ENCODE assay signal across 22 mouse cellular contexts in genomic region chr12:76675364-76675763, GRCm38 (mm10). TPM values are rescaled to one million over a fixed set of nuclear protein-coding genes. Genes with fewer than 3 reads are reported as not detected.
DNase-seq lines count a peak whose midpoint lies in the region; ATAC-seq and TF ChIP-seq lines count a peak whose summit lies in the region.
"Had no signal": no experiment of that assay in that cellular context is flagged by ENCODE, and none has a peak within 500 bp of the region (broad histone marks: within the 10 kb centered on the region; RNA-seq: fewer than 3 reads in every experiment).

No protein-coding gene starts in this region.

- no peak overlapping the region for H3K9ac ChIP-seq in forebrain, embryonic 14.5 days (ENCODE audit: low read length)
- H3K9ac ChIP-seq in heart, embryonic 15.5 days, result no peak overlapping the region
- H3K9ac ChIP-seq in heart, adult 2 months (ENCODE audit: low read depth, low read length), result no peak overlapping the region
- H3K9ac ChIP-seq in liver, postnatal 0 days (replicated peaks), result peak overlapping the region; percentile 55; the same call in 1 of the 2 replicates
- H3K9ac ChIP-seq: forebrain, embryonic 15.5 days; midbrain, embryonic 15.5 days; neural tube, embryonic 15.5 days had no signal

- H3K36me3 ChIP-seq in forebrain, embryonic 10.5 days (replicated peaks), result no peaks in the 10 kb centered on the region
- no peaks in the 10 kb centered on the region for H3K36me3 ChIP-seq in forebrain, embryonic 14.5 days (ENCODE audit: control insufficient read depth, insufficient read depth, low read length)
- H3K36me3 ChIP-seq in heart, embryonic 15.5 days, result no peaks in the 10 kb centered on the region
- H3K36me3 ChIP-seq in heart, adult 2 months (ENCODE audit: control insufficient read depth, insufficient read depth, low read length), result no peaks in the 10 kb centered on the region
- H3K36me3 ChIP-seq in testis, adult 2 months (ENCODE audit: control insufficient read depth, insufficient read depth, low read length), result no peaks in the 10 kb centered on the region
- H3K36me3 ChIP-seq in liver, postnatal 0 days (replicated peaks; ENCODE audit: insufficient read depth, low read length), result no peaks in the 10 kb centered on the region
- H3K36me3 ChIP-seq: forebrain, embryonic 15.5 days; midbrain, embryonic 15.5 days; neural tube, embryonic 15.5 days had no signal

- H3K4me1 ChIP-seq in forebrain, embryonic 10.5 days, result peaks cover 36% of the 10 kb centered on the region
- no peaks in the 10 kb centered on the region; the same call in 1 of the 2 replicates for H3K4me1 ChIP-seq in forebrain, embryonic 14.5 days (ENCODE audit: control insufficient read depth, insufficient read depth, low read length)
- peaks cover 69% of the 10 kb centered on the region for H3K4me1 ChIP-seq in heart, embryonic 15.5 days (replicated peaks)
- no peaks in the 10 kb centered on the region; the same call in 1 of the 2 replicates for H3K4me1 ChIP-seq in heart, adult 2 months (ENCODE audit: control insufficient read depth, insufficient read depth, low read length)
- H3K4me1 ChIP-seq in testis, adult 2 months (ENCODE audit: control insufficient read depth, insufficient read depth, low read length), result peaks cover 6% of the 10 kb centered on the region
- H3K4me1 ChIP-seq in liver, postnatal 0 days (ENCODE audit: insufficient read depth), result peaks cover 54% of the 10 kb centered on the region
- H3K4me1 ChIP-seq: forebrain, embryonic 15.5 days had no signal

- ATAC-seq in forebrain, embryonic 14.5 days, result no peak
- no peak for ATAC-seq in heart, embryonic 15.5 days (replicated peaks; ENCODE audit: insufficient number of reproducible peaks, insufficient read depth, low FRiP score, low read depth)
- ATAC-seq in liver, postnatal 0 days, result no peak
- ATAC-seq: forebrain, embryonic 15.5 days; hindbrain, postnatal 0 days; intestine, postnatal 0 days; midbrain, embryonic 15.5 days had no signal

- H3K9me3 ChIP-seq in forebrain, embryonic 10.5 days, result no peaks in the 10 kb centered on the region
- no peaks in the 10 kb centered on the region for H3K9me3 ChIP-seq in forebrain, embryonic 14.5 days (replicated peaks; ENCODE audit: control insufficient read depth, low read length)
- H3K9me3 ChIP-seq in heart, embryonic 15.5 days (replicated peaks), result no peaks in the 10 kb centered on the region
- H3K9me3 ChIP-seq in liver, postnatal 0 days (ENCODE audit: low read length), result no peaks in the 10 kb centered on the region
- H3K9me3 ChIP-seq: forebrain, embryonic 15.5 days; midbrain, embryonic 15.5 days; neural tube, embryonic 15.5 days had no signal

- no peaks in the 10 kb centered on the region for H3K79me2 ChIP-seq in heart, adult 2 months (replicated peaks; ENCODE audit: control insufficient read depth, insufficient read depth, low read length)

- WGBS in forebrain, embryonic 10.5 days, result 49% methylated on average over 5 of the region's 5 CpGs
- WGBS in forebrain, embryonic 14.5 days, result 35% methylated on average over 5 of the region's 5 CpGs
- WGBS in heart, embryonic 15.5 days, result 67% methylated on average over 5 of the region's 5 CpGs
- 67% methylated on average over 5 of the region's 5 CpGs for WGBS in heart, adult 2 months
- 56% methylated on average over 5 of the region's 5 CpGs for WGBS in liver, postnatal 0 days (ENCODE audit: insufficient replicate concordance)

- no peak overlapping the region for H3K4me2 ChIP-seq in forebrain, embryonic 14.5 days (ENCODE audit: low read length)
- H3K4me2 ChIP-seq in heart, embryonic 15.5 days, result no peak overlapping the region
- H3K4me2 ChIP-seq in liver, postnatal 0 days (ENCODE audit: low read depth, low read length), result peak overlapping the region; percentile 60
- H3K4me2 ChIP-seq: forebrain, embryonic 15.5 days; midbrain, embryonic 15.5 days; neural tube, embryonic 15.5 days had no signal

- H3K27me3 ChIP-seq in forebrain, embryonic 10.5 days (ENCODE audit: poor library complexity, severe bottlenecking), result no peaks in the 10 kb centered on the region
- no peaks in the 10 kb centered on the region for H3K27me3 ChIP-seq in forebrain, embryonic 14.5 days (replicated peaks; ENCODE audit: control insufficient read depth, insufficient read depth, low read length)
- H3K27me3 ChIP-seq in heart, embryonic 15.5 days, result no peaks in the 10 kb centered on the region
- H3K27me3 ChIP-seq in heart, adult 2 months (ENCODE audit: control insufficient read depth, insufficient read depth, low read length), result no peaks in the 10 kb centered on the region
- H3K27me3 ChIP-seq in testis, adult 2 months (ENCODE audit: control insufficient read depth, insufficient read depth, low read length), result no peaks in the 10 kb centered on the region
- H3K27me3 ChIP-seq in liver, postnatal 0 days (ENCODE audit: insufficient read depth, low read length), result no peaks in the 10 kb centered on the region
- H3K27me3 ChIP-seq: forebrain, embryonic 15.5 days; midbrain, embryonic 15.5 days; neural tube, embryonic 15.5 days had no signal

- no peak for TF ChIP-seq CTCF in heart, adult 2 months (IDR thresholded peaks at IDR 0.05)
- no peak for TF ChIP-seq CTCF in testis, adult 2 months (IDR thresholded peaks at IDR 0.05; ENCODE audit: control insufficient read depth, insufficient read depth, insufficient replicate concordance, low read depth, low read length)
- no peak for TF ChIP-seq CTCF in liver, postnatal 0 days (IDR thresholded peaks at IDR 0.05; ENCODE audit: low read depth)

- no peak for TF ChIP-seq POLR2A in heart, adult 2 months (IDR thresholded peaks at IDR 0.05; ENCODE audit: insufficient read depth, low read depth, low read length)
- TF ChIP-seq POLR2A in testis, adult 2 months (IDR thresholded peaks at IDR 0.05; ENCODE audit: control insufficient read depth, low read depth, low read length), result no peak

- no peak for DNase-seq in forebrain, embryonic 10.5 days (ENCODE audit: extremely low spot score, low spot score)
- DNase-seq in forebrain, embryonic 14.5 days (ENCODE audit: low spot score), result no peak
- no peak for DNase-seq in heart, adult 2 months
- no peak for DNase-seq in testis, postnatal 14 days (ENCODE audit: low spot score)
- no peak for DNase-seq in liver, postnatal 0 days
- no peak for DNase-seq in cerebellum, postnatal 10 days
- DNase-seq: adrenal gland, postnatal 25 days; cerebellum, adult 18-20 months; cerebellum, postnatal 36 days; gastrocnemius, postnatal 25 days; layer of hippocampus, postnatal 36 days; lung, postnatal 10 days; right cerebral cortex, postnatal 25 days; thymus, postnatal 14 days had no signal

- H3K4me3 ChIP-seq in forebrain, embryonic 10.5 days, result no peak overlapping the region
- no peak overlapping the region for H3K4me3 ChIP-seq in forebrain, embryonic 14.5 days (ENCODE audit: low read depth, low read length)
- no peak overlapping the region for H3K4me3 ChIP-seq in heart, embryonic 15.5 days
- no peak overlapping the region for H3K4me3 ChIP-seq in heart, adult 2 months
- no peak overlapping the region for H3K4me3 ChIP-seq in testis, adult 2 months (ENCODE audit: control insufficient read depth, low read depth, low read length)
- H3K4me3 ChIP-seq in liver, postnatal 0 days (ENCODE audit: low read depth, low read length), result no peak overlapping the region
- H3K4me3 ChIP-seq: forebrain, embryonic 15.5 days; midbrain, embryonic 15.5 days; myocyte; neural tube, embryonic 15.5 days had no signal

- no peak for TF ChIP-seq EP300 in heart, adult 2 months (IDR thresholded peaks at IDR 0.05; ENCODE audit: insufficient read depth, low read depth, low read length)
- TF ChIP-seq EP300 in liver, postnatal 0 days (IDR thresholded peaks at IDR 0.05; ENCODE audit: low read depth), result no peak

- peak overlapping the region; percentile 67 for H3K27ac ChIP-seq in forebrain, embryonic 10.5 days
- H3K27ac ChIP-seq in forebrain, embryonic 14.5 days (ENCODE audit: low read depth, low read length), result no peak overlapping the region
- H3K27ac ChIP-seq in heart, embryonic 15.5 days, result 0 out of 2 replicates have a peak overlapping the region, but pooled peaks have one; percentile 51
- H3K27ac ChIP-seq in heart, adult 2 months, result no peak overlapping the region
- peak overlapping the region; percentile 21; the same call in 1 of the 2 replicates for H3K27ac ChIP-seq in testis, adult 2 months (ENCODE audit: control insufficient read depth, insufficient read depth, low read depth, low read length)
- peak overlapping the region; percentile 95 for H3K27ac ChIP-seq in liver, postnatal 0 days (ENCODE audit: low read depth)
- H3K27ac ChIP-seq: forebrain, embryonic 15.5 days; hindbrain, postnatal 0 days; midbrain, embryonic 15.5 days; neural tube, embryonic 15.5 days had no signal

- intact Hi-C loops in heart, adult 2 months (cut with DNase I), result no loop called here

RNA-seq across cellular contexts. Expression of gene Sptb, which starts 35.0 kb away (rescaled TPM):
- 3.5 and 5.4 TPM in 2 replicates for polyA plus RNA-seq in forebrain, embryonic 10.5 days (2016; fragmentation: Nextera tagmentation; extraction: Ambion mirVana)
- polyA plus RNA-seq in forebrain, embryonic 14.5 days (2014; fragmentation: Nextera tagmentation; extraction: Ambion mirVana), result 0.90 and 2.0 TPM in 2 replicates
- polyA plus RNA-seq in heart, embryonic 15.5 days (2015; fragmentation: Nextera tagmentation; extraction: Ambion mirVana), result 5.7 and 6.6 TPM in 2 replicates
- 10 to 100 TPM; 81.2 to 96.7 TPM for total RNA-seq in heart, adult 2 months (2021)
- 27.0 and 43.4 TPM in 2 replicates for polyA plus RNA-seq in heart, adult 2 months (2012; rRNA removed)
- polyA plus RNA-seq in testis, adult 2 months (2012; rRNA removed), result 3.9 and 4.0 TPM in 2 replicates
- polyA plus RNA-seq in liver, postnatal 0 days (2015; fragmentation: Nextera tagmentation; extraction: Ambion mirVana), result 11.9 and 14.8 TPM in 2 replicates

Comparison
In these comparisons a context has a peak if more than half of its experiments do, and no peak if none do; other contexts are left out.
1. H3K27ac ChIP-seq: peak in forebrain, embryonic 10.5 days (single experiment), heart, embryonic 15.5 days (single experiment), testis, adult 2 months (single experiment) and liver, postnatal 0 days (single experiment); none in forebrain, embryonic 14.5 days (single experiment) and heart, adult 2 months (single experiment).